Mouse (Mus musculus): ENCODE results near the gene Cd79a. TPM values are rescaled to one million over a fixed set of nuclear protein-coding genes. Genes with fewer than 3 reads are reported as not detected.

Gene Cd79a
- total RNA-seq, 1 experiment from 2014 or later: 35.0 TPM

DNA sequence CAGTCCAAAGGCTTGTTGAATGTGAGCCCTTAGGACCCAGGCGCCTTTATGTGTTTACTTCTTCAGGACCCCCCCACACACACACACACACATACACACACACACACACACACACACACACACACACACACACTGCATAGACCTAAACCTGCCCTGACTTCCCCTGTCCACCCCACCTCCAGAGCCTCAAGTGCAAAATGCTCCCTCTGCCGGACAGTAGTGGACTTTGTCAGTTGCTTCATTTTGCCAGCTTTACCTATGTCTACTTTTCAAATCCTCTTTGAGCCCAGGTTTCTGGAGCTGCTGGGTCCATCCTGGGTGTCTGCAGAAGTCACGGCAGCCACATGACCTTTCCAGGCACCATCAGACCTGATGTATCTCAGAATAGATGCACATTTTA lies 7.8 kb downstream of the Cd79a start:
- ATAC-seq (replicated peaks; ENCODE audit: insufficient number of reproducible peaks, low FRiP score, low TSS enrichment, poor library complexity, severe bottlenecking): no peak

- no peak for ATAC-seq (replicated peaks; ENCODE audit: insufficient number of reproducible peaks, low FRiP score, low TSS enrichment, poor library complexity, severe bottlenecking)
Measured at GRCm38 (mm10) chr7:24906551-24906950, 9.4 kb downstream of the Cd79a start.

DNA sequence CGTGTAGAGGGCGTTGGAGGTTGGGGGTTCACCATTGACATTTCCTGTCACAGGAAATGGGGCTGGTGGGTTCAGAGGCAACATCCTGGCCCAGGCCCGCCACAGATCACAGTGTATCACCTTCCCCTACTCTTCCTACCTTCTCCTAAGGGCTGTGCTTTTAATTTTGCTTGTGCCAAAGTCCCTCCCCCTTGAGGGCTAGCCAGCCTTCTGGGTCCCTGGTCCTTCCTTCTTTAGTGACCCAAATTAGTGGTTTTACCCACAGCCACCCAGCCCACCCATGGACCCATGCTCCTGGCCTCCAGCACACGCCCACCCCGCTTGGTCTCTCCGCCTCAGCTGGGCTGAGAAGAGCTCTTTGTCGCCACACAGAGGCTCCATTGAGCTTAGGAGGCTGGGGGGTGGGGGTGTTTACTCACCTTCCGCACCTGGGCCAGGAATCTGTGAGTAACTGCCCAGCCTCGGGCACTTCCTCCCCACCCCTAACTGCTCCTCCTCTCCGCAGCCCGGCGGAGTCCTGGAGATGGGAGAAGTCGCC lies 10.1 kb downstream of the Cd79a start:
- no peak for ATAC-seq (replicated peaks; ENCODE audit: insufficient number of reproducible peaks, low FRiP score, low TSS enrichment, poor library complexity, severe bottlenecking)

DNA sequence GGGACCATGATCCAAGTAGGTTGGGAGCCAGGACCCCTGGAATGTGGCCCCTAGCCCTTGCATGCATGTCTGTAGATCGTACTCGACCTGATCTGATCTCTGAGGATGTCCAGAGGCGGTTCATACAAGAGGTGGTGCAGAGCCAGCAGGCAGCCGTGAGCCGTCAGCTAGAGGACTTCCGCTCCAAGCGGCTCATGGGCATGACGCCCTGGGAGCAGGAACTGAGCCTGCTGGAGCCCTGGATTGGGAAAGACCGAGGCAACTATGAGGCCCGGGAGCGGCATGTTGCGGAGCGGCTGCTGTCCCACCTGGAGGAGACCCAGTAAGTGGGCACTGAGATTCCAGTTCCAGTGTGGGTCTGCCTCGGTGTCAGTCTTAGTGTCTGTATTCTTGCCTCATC lies 15.3 kb downstream of the Cd79a start:
- no peak for ATAC-seq (replicated peaks; ENCODE audit: insufficient number of reproducible peaks, low FRiP score, low TSS enrichment, poor library complexity, severe bottlenecking)

DNA sequence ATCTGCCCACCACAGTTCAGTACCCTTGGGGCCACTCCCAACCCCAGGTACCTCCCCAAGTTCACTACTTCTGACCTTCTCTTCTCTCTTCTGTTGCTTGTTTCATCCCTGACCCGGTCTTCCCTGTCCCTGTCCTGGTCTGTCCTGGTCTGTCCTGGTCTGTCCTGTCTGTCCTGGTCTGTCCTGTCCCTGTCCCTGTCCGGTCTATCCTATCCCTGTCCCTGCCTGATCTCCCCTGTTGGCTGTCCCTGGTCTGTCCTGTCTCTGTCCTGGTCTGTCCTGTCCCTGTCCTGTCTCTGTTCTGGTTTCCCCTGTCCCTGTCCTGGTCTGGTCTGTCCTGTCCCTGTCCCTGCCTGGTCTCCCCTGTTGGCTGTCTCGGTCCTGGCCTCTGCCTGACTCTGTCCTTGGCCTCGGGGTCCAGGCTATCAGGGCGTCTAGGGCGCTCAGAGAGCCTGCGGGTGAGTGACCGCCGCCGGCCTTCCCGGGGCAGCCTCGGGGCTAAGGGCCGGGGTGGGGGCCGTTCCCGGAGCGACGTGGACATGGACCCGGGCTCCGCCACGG lies 21.7 kb downstream of the Cd79a start:
- ATAC-seq (replicated peaks; ENCODE audit: insufficient number of reproducible peaks, low FRiP score, low TSS enrichment, poor library complexity, severe bottlenecking): no peak

DNA sequence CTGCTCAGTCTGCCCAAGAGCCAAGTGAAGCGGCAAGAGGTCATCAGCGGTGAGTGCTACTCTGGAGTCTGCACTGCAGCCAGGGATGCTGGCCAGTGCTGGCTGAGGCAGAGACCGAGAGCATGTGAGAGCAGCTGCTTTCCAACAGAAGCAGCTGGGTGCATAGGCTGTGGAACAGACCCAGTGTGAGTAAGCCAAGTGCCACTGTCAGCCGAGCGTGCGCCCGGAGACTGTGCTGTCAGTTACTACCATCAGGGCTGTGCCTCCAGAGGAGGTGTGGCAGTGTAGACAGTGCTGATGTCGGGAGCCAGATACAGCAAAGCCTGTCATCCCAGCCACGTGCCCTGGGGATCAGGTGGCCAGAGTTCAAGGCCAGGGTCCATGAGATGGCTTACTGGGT lies 22.5 kb downstream of the Cd79a start:
- no peak for ATAC-seq (replicated peaks; ENCODE audit: insufficient number of reproducible peaks, low FRiP score, low TSS enrichment, poor library complexity, severe bottlenecking)

DNA sequence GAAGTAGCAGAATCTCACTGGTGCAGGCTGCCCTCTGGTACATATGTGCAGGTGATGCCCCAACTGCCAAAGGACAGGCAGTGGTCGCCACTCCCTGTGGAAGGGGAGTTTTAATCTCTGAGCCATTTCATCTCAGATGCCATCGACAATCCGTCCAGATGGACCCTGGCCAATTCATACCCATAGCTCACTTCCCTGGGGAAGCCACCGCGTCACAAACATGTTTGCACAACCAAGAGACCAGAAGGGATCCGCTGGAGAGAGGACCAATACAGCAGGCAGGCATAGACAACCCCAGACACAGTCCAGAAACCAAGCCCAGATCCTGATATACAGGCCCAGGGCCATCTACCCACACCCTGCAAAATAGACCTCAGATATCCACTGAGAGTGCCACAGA lies 33.3 kb downstream of the Cd79a start:
- no peak for ATAC-seq (replicated peaks; ENCODE audit: insufficient number of reproducible peaks, low FRiP score, low TSS enrichment, poor library complexity, severe bottlenecking)

DNA sequence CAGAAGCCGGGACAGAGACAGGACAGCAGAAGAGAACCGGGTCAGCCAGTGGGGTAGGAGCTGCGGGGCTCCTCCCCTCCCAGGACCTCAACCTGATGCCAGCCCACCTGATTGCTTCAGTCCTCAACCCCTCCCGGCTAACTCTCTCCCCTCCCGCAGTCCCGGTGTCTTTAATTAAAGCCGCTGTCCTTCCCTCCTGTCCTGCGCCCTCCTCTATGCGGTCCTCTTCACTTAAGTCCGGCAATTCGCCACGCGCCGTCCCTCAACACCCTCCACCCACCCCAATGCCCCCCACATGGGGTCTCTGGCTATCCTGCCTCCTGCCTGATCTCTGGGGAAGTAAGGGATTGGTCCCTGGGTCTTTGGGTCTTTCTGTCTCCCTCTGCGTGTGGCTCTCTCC lies 34.5 kb downstream of the Cd79a start:
- ATAC-seq (replicated peaks; ENCODE audit: insufficient number of reproducible peaks, low FRiP score, low TSS enrichment, poor library complexity, severe bottlenecking): no peak

- no peak for ATAC-seq (replicated peaks; ENCODE audit: insufficient number of reproducible peaks, low FRiP score, low TSS enrichment, poor library complexity, severe bottlenecking)
Measured at GRCm38 (mm10) chr7:24943641-24944040, 46.5 kb downstream of the Cd79a start.

- no peak for ATAC-seq (replicated peaks; ENCODE audit: insufficient number of reproducible peaks, low FRiP score, low TSS enrichment, poor library complexity, severe bottlenecking)
Measured at GRCm38 (mm10) chr7:24944257-24944950, 47.2 kb downstream of the Cd79a start, which contains the start of gene Gm4881. Gene Gm4881 (minus strand): TSS chr7:24944494.

DNA sequence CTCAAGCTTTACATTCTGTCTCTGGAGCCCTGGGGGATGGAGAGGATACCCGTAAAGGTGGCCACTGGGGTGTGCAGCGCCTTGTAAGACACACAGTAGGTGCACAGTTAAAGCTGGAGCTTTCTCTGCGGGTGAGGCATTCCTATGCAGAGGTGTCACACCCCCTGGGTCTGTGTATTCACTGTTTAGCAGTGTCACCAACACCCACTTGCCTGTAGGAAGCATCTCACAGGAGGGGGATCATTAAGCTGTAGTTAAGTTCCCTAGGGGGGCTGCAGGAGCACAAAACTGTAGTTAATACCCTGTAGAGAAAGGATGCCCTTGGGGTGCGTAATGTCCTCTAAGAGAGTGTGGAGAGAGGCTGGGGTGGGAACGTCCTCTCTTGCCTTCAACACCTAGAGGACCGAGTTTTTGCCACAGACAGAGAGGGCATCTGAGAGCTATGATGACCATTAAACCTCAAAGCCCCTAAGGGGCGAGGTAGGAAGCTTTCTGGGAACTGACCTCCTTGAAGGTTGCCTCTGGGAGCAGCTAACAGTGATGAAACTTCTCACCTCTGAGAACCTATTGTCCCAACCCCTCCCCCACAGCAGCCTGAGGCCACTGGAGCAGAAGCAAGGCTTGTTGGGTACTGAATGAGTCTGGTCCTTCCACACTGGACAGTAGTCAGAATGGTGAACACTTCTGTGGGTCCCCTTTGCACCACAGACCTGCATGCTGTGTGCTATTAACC lies 50.3 kb downstream of the Cd79a start:
- no peak for ATAC-seq (replicated peaks; ENCODE audit: insufficient number of reproducible peaks, low FRiP score, low TSS enrichment, poor library complexity, severe bottlenecking)

GRCm38 (mm10) chr7:24948774-24949173 lies 51.6 kb downstream of the Cd79a start:
- no peak for ATAC-seq (replicated peaks; ENCODE audit: insufficient number of reproducible peaks, low FRiP score, low TSS enrichment, poor library complexity, severe bottlenecking)

DNA sequence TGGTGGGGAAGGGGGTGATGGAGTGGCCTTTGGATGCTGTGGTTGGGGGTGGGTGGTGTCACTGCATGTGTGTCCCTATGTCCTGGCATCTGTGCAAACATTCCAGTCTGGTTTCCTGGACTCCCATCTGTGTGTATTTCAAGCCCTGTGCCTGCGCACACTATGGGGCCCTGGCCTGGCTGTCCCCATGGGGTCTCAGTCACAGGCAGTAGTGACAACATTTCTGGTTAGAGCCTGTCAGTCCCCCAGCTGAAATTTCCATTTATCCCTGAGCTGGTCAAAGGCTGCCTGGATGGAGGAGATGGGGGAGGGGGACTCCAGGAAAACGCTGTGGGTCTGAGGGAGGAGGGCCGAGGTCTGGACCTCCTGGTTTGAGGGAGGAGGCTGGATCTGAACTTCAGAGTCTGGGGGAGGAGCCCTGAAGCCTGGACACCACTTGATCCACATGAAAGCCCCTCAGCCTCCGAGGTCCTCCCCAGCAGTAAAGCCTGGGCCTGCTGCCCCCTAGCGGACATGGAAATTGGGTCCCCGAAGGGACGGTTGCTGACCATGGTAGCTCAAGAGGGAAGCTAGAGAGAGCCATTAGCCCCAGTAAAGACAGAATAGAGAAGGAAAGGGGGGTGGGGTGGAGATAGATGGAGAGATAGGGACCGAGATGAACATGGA lies 52.9 kb downstream of the Cd79a start:
- ATAC-seq (replicated peaks; ENCODE audit: insufficient number of reproducible peaks, low FRiP score, low TSS enrichment, poor library complexity, severe bottlenecking): peak; percentile 44; the same call in 1 of the 2 replicates

Other genes with a start within 250 kb of the Cd79a start
- not detected in 3 replicates for gene Tex101, start 220.7 kb upstream of the Cd79a start, total RNA-seq (2017)
- not detected in 3 replicates for gene BC049730, start 188.1 kb upstream of the Cd79a start, total RNA-seq (2017)
- gene Gm4763, start 170.5 kb upstream of the Cd79a start, total RNA-seq (2017): not detected in 3 replicates
- 1.9 to 6.7 TPM (median 5.2 TPM) in 3 replicates for gene Cd177, start 137.1 kb upstream of the Cd79a start, total RNA-seq (2017)
- gene Ceacam10, start 120.2 kb upstream of the Cd79a start, total RNA-seq (2017): not detected in 3 replicates
- 16.3 to 23.7 TPM (median 19.1 TPM) in 3 replicates for gene Gm9844, start 35.2 kb upstream of the Cd79a start, total RNA-seq (2017)
- not detected in 3 replicates for gene Lypd4, start 27.4 kb upstream of the Cd79a start, total RNA-seq (2017)
- not detected in 3 replicates for gene Dmrtc2, start 27.3 kb upstream of the Cd79a start, total RNA-seq (2017)
- 599 to 964 TPM (median 888 TPM) in 3 replicates for gene Rps19, start 13.0 kb upstream of the Cd79a start, total RNA-seq (2017)
- gene Arhgef1, start 5.5 kb downstream of the Cd79a start, total RNA-seq (2017): 214 to 370 TPM (median 269 TPM) in 3 replicates
- not detected in 3 replicates for gene Gm4881, start 47.1 kb downstream of the Cd79a start, total RNA-seq (2017)
- 82.7 to 149 TPM (median 92.1 TPM) in 3 replicates for gene Rabac1, start 75.4 kb downstream of the Cd79a start, total RNA-seq (2017)
- gene Atp1a3, start 108.6 kb downstream of the Cd79a start, total RNA-seq (2017): 54.0 to 91.3 TPM (median 63.7 TPM) in 3 replicates
- gene Grik5, start 175.0 kb downstream of the Cd79a start, total RNA-seq (2017): 0.48 to 2.9 TPM in 2 of 3 replicates, not detected in the other
- gene Zfp574, start 175.2 kb downstream of the Cd79a start, total RNA-seq (2017): 1.5 to 4.7 TPM (median 3.4 TPM) in 3 replicates

Data from monocyte, adult 5-6 weeks (primary cell).